Mouse (Mus musculus) stomach, postnatal 0 days (tissue): ENCODE measurements around the gene Drd1.

ENCODE experiments used
- CTCF ChIP-seq: IDR thresholded peaks from 2 replicates; pipeline ENCODE4 v1.5.1; 2016; ENCODE audit warnings: antibody characterized with exemption, low read depth, mild to moderate bottlenecking, moderate library complexity
- EP300 ChIP-seq: optimal IDR thresholded peaks from 2 replicates; pipeline ENCODE3; 2016; ENCODE audit warnings: antibody characterized with exemption

- TF ChIP-seq EP300 (no peak), CTCF (no peak)
Observed at GRCm38 (mm10) chr13:54051641-54052040, 3.9 kb downstream of the Drd1 start.
